Mouse (Mus musculus): ENCODE results near the gene Kcnq1.
A peak's percentile ranks its signal among the peaks of the same experiment; 100 is the strongest.

Gene Kcnq1

GRCm38 (mm10) chr7:143136561-143136960, 30.4 kb downstream of the Kcnq1 start:
- DNase-seq (ENCODE audit: low spot score) = no peak

- DNase-seq (ENCODE audit: low spot score) = peak; percentile 11
These were observed 32.6 kb downstream of the Kcnq1 start for GRCm38 (mm10) chr7:143138789-143139188.

- DNase-seq (ENCODE audit: low spot score) = no peak
These were observed 33.8 kb downstream of the Kcnq1 start for GRCm38 (mm10) chr7:143139932-143140331.

- DNase-seq (ENCODE audit: low spot score) = no peak
These were observed 36.5 kb downstream of the Kcnq1 start for GRCm38 (mm10) chr7:143142680-143143079.

- no peak for DNase-seq (ENCODE audit: low spot score)
These were observed 40.9 kb downstream of the Kcnq1 start for GRCm38 (mm10) chr7:143147015-143147414.

- peak; percentile 27 for DNase-seq (ENCODE audit: low spot score)
These were observed 45.0 kb downstream of the Kcnq1 start for GRCm38 (mm10) chr7:143151171-143151570.

- DNase-seq (ENCODE audit: low spot score) = no peak
These were observed 46.2 kb downstream of the Kcnq1 start for GRCm38 (mm10) chr7:143152350-143152749.

- peak; percentile 59 for DNase-seq (ENCODE audit: low spot score)
These were observed 47.8 kb downstream of the Kcnq1 start for GRCm38 (mm10) chr7:143153915-143154373.

- DNase-seq (ENCODE audit: low spot score) = no peak
These were observed 48.3 kb downstream of the Kcnq1 start for GRCm38 (mm10) chr7:143154458-143154871.

GRCm38 (mm10) chr7:143155257-143155656, 49.1 kb downstream of the Kcnq1 start:
- no peak for DNase-seq (ENCODE audit: low spot score)

- no peak for DNase-seq (ENCODE audit: low spot score)
These were observed 52.7 kb downstream of the Kcnq1 start for GRCm38 (mm10) chr7:143158690-143159425.

- no peak for DNase-seq (ENCODE audit: low spot score)
These were observed 53.3 kb downstream of the Kcnq1 start for GRCm38 (mm10) chr7:143159446-143159845.

- no peak for DNase-seq (ENCODE audit: low spot score)
These were observed 53.9 kb downstream of the Kcnq1 start for GRCm38 (mm10) chr7:143160057-143160456.

- DNase-seq (ENCODE audit: low spot score) = no peak
These were observed 55.9 kb downstream of the Kcnq1 start for GRCm38 (mm10) chr7:143162051-143162450.

- DNase-seq (ENCODE audit: low spot score) = no peak
These were observed 57.9 kb downstream of the Kcnq1 start for GRCm38 (mm10) chr7:143164074-143164473.

- DNase-seq (ENCODE audit: low spot score) = no peak
These were observed 59.6 kb downstream of the Kcnq1 start for GRCm38 (mm10) chr7:143165687-143166265.

GRCm38 (mm10) chr7:143167275-143167674, 61.1 kb downstream of the Kcnq1 start:
- no peak for DNase-seq (ENCODE audit: low spot score)

- no peak for DNase-seq (ENCODE audit: low spot score)
These were observed 63.2 kb downstream of the Kcnq1 start for GRCm38 (mm10) chr7:143169371-143169770.

- no peak for DNase-seq (ENCODE audit: low spot score)
These were observed 66.9 kb downstream of the Kcnq1 start for GRCm38 (mm10) chr7:143172914-143173547.

- DNase-seq (ENCODE audit: low spot score) = no peak
These were observed 68.5 kb downstream of the Kcnq1 start for GRCm38 (mm10) chr7:143174633-143175032.

- DNase-seq (ENCODE audit: low spot score) = no peak
These were observed 72.7 kb downstream of the Kcnq1 start for GRCm38 (mm10) chr7:143178831-143179230.

GRCm38 (mm10) chr7:143180761-143181160, 74.6 kb downstream of the Kcnq1 start:
- DNase-seq (ENCODE audit: low spot score) = no peak

- DNase-seq (ENCODE audit: low spot score) = no peak
These were observed 75.1 kb downstream of the Kcnq1 start for GRCm38 (mm10) chr7:143181311-143181710.

Data from T-cell, adult 2 months (primary cell).